Mouse (Mus musculus): ENCODE data around the gene Gm21818. TPM values are rescaled to one million over a fixed set of nuclear protein-coding genes. Genes with fewer than 3 reads are reported as not detected.
"Not testable (repeated sequence)": the region's sequence is repeated elsewhere in the genome, so short reads cannot be mapped to it uniquely, and the experiment has no call there.

Gene Gm21818
- polyA plus RNA-seq (2012; ENCODE audit: insufficient read depth, insufficient read length, low replicate concordance, missing spikeins): not detected in 2 replicates

GRCm38 (mm10) chr13:120172133-120172532 is at the start of gene Gm21818:
Gene Gm21818, plus strand, starts transcription at chr13:120172433.
- WGBS: 71% methylated on average over 4 of the region's 4 CpGs
- H3K4me3 ChIP-seq (ENCODE audit: insufficient read depth, low read depth, low read length); H3K4me1 ChIP-seq (ENCODE audit: control insufficient read depth, insufficient read depth, low read length); H3K27ac ChIP-seq (ENCODE audit: insufficient read depth, low read depth, low read length): not testable (repeated sequence)

- not testable (repeated sequence) for H3K4me1 ChIP-seq (ENCODE audit: control insufficient read depth, insufficient read depth, low read length); H3K4me3 ChIP-seq (ENCODE audit: insufficient read depth, low read depth, low read length); H3K27ac ChIP-seq (ENCODE audit: insufficient read depth, low read depth, low read length)
- 78% methylated on average over 1 of the region's 5 CpGs for WGBS
Observed at GRCm38 (mm10) chr13:120139946-120140345, 32.3 kb upstream of the Gm21818 start, which contains the start of gene Gm20767. Gene Gm20767, plus strand, starts transcription at chr13:120140246.

GRCm38 (mm10) chr13:120142348-120142747 is 29.9 kb upstream of the Gm21818 start:
- H3K4me3 ChIP-seq (ENCODE audit: insufficient read depth, low read depth, low read length); H3K27ac ChIP-seq (ENCODE audit: insufficient read depth, low read depth, low read length); H3K4me1 ChIP-seq (ENCODE audit: control insufficient read depth, insufficient read depth, low read length): not testable (repeated sequence)
- WGBS: 85% methylated on average over 2 of the region's 3 CpGs

GRCm38 (mm10) chr13:120149660-120150407 is 22.4 kb upstream of the Gm21818 start:
- not testable (repeated sequence) for H3K4me1 ChIP-seq (ENCODE audit: control insufficient read depth, insufficient read depth, low read length); H3K4me3 ChIP-seq (ENCODE audit: insufficient read depth, low read depth, low read length); H3K27ac ChIP-seq (ENCODE audit: insufficient read depth, low read depth, low read length)
- WGBS: 67% methylated on average over 3 of the region's 4 CpGs

DNA sequence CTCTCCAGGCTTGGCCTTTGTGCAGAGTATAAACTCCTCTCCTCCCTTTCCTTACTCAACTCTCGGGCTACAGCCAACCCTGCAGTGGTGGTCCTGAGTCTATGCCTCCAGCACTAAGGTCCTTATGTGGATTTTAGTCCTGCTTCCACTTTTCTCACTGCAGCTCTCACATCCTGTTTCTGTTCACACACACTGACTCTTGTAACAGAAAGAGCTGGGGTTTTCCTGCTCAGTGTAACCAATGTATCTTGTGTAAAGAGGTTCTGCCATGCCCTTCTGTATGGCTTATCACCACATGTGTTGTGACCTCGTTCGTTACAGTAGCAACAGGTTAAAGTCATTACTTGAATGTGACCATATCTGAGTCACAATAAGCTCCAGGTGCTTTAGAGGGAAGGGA is 21.6 kb upstream of the Gm21818 start:
- not testable (repeated sequence) for H3K4me1 ChIP-seq (ENCODE audit: control insufficient read depth, insufficient read depth, low read length); H3K4me3 ChIP-seq (ENCODE audit: insufficient read depth, low read depth, low read length); H3K27ac ChIP-seq (ENCODE audit: insufficient read depth, low read depth, low read length)
- WGBS: 60% methylated on average over 3 of the region's 3 CpGs

DNA sequence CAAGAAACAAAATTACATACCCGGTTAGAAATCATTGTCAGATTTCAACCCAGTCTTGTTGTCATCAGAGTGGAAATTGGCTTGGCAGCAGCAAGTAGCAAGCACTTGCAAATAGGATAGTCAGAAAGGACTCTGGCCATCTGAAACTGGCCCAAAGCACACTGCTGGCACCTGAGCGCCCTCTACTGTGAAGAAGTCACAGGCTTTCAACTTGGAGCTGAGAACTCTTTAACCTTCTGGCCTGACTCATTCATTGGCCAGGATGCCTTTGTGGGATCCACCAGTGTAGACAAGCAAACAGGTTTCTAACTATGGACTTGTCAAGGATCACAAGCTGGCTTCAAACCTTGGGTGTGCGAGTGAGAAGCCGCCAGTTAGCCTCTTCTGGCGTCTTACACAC is 3.9 kb upstream of the Gm21818 start:
- H3K4me1 ChIP-seq (ENCODE audit: control insufficient read depth, insufficient read depth, low read length); H3K4me3 ChIP-seq (ENCODE audit: insufficient read depth, low read depth, low read length); H3K27ac ChIP-seq (ENCODE audit: insufficient read depth, low read depth, low read length): not testable (repeated sequence)
- WGBS: 54% methylated on average over 5 of the region's 5 CpGs

DNA sequence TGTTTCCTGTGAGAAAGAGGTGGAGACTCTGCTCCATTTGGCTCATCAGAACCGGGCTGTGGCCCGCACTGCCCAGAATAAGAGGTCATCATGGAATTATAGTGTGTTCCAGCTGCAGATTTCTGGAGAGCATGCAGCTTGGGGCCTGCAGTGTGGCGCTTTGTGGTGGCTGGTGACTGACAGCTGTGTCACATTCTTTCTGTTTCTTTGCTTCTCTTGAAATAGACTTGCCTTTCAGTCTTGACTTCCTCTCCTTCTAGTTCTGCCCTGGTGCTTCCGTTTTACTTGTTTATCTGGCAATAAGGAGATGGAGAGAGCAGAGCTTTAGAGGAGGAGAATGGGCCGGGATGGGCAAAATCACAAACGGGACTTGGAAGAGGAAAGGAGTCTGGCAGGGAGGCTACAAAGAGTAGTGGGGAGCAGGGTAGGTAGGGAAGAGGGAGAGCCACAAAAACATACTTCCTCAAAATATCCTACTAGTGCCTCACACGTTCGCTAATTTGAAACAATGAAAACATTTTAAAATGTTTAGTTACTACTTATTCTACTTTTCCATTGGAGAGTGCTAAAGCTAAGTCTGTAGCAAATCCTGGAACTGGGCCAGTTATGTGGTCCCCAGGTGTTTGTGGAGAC is 24.1 kb downstream of the Gm21818 start:
- H3K4me1 ChIP-seq (ENCODE audit: control insufficient read depth, insufficient read depth, low read length); H3K4me3 ChIP-seq (ENCODE audit: insufficient read depth, low read depth, low read length); H3K27ac ChIP-seq (ENCODE audit: insufficient read depth, low read depth, low read length): not testable (repeated sequence)
- WGBS: 78% methylated on average over 7 of the region's 8 CpGs

- not testable (repeated sequence) for H3K4me3 ChIP-seq (ENCODE audit: insufficient read depth, low read depth, low read length); H3K27ac ChIP-seq (ENCODE audit: insufficient read depth, low read depth, low read length); H3K4me1 ChIP-seq (ENCODE audit: control insufficient read depth, insufficient read depth, low read length)
- no CpG with 5 or more reads among the region's 2 CpGs for WGBS
Observed at GRCm38 (mm10) chr13:120215847-120216246, 43.6 kb downstream of the Gm21818 start, which contains the start of gene Gm21762. Gene Gm21762, minus strand, starts transcription at chr13:120215947.

DNA sequence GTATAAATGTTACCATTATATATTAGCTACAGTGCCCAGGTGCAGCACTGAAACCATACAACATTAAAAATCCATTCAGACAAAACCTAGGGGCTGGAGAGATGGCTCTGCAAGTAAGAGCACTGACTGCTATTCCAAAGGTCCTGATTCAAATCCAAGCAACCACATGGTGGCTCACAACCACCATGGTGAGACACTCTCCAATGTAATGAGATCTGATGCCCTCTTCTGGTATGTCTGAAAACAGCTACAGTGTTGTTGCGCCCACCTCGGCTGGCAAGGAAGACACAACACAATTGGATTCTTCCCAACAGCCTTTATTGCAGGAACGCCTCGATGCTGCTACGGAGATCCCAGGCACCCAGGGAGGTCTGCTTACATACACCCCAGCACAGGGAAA is 48.7 kb downstream of the Gm21818 start:
- WGBS: 81% methylated on average over 5 of the region's 5 CpGs
- not testable (repeated sequence) for H3K27ac ChIP-seq (ENCODE audit: insufficient read depth, low read depth, low read length); H3K4me1 ChIP-seq (ENCODE audit: control insufficient read depth, insufficient read depth, low read length); H3K4me3 ChIP-seq (ENCODE audit: insufficient read depth, low read depth, low read length)

DNA sequence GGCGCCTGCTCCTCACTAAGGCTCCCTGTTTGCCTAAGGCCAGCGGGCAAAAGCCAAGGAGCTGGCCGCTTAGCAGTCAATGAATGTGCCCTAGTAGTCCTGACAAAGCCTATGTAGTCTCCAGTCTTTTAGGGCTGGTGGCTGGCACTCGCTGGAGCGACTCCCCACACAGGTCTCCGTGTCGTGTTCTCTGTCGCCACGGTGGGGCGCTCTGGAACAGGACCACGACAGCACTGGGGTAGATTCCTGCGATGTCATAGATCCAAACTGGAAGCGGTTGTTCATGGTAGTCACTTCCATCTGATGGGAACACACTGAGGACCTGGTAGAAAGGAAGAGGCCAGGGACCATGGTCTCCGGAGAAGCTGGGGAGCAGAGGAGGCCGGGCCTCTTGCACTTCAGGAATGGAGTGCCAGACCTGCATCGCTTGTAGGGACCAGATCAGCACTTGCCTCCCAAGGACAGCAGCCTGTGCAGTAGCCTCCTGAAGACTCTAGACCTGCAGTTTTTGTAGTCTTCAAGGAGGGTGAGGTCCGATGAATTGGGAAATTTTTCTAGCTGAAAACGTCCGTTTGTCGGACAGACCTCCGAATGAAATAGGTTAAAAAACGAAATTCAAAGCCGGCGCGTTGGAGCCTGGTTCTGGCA is 50.9 kb downstream of the Gm21818 start:
- H3K27ac ChIP-seq (ENCODE audit: insufficient read depth, low read depth, low read length); H3K4me3 ChIP-seq (ENCODE audit: insufficient read depth, low read depth, low read length); H3K4me1 ChIP-seq (ENCODE audit: control insufficient read depth, insufficient read depth, low read length): not testable (repeated sequence)
- 93% methylated on average over 16 of the region's 25 CpGs for WGBS

Other genes starting within 250 kb of the Gm21818 start
- not detected in 2 replicates for gene Gm21761, start 243.2 kb upstream of the Gm21818 start, polyA plus RNA-seq (2012; ENCODE audit: insufficient read depth, insufficient read length, low replicate concordance, missing spikeins)
- not detected in 2 replicates for gene B020031M17Rik, start 221.6 kb upstream of the Gm21818 start, polyA plus RNA-seq (2012; ENCODE audit: insufficient read depth, insufficient read length, low replicate concordance, missing spikeins)
- not detected in 2 replicates for gene Gm36079, start 145.4 kb upstream of the Gm21818 start, polyA plus RNA-seq (2012; ENCODE audit: insufficient read depth, insufficient read length, low replicate concordance, missing spikeins)
- not detected in 2 replicates for gene Gm21188, start 120.2 kb upstream of the Gm21818 start, polyA plus RNA-seq (2012; ENCODE audit: insufficient read depth, insufficient read length, low replicate concordance, missing spikeins)
- gene Gm20767, start 32.2 kb upstream of the Gm21818 start, polyA plus RNA-seq (2012; ENCODE audit: insufficient read depth, insufficient read length, low replicate concordance, missing spikeins): not detected in 2 replicates
- not detected in 2 replicates for gene Gm21762, start 43.5 kb downstream of the Gm21818 start, polyA plus RNA-seq (2012; ENCODE audit: insufficient read depth, insufficient read length, low replicate concordance, missing spikeins)
- not detected in 2 replicates for gene Gm21731, start 66.7 kb downstream of the Gm21818 start, polyA plus RNA-seq (2012; ENCODE audit: insufficient read depth, insufficient read length, low replicate concordance, missing spikeins)
- not detected in 2 replicates for gene AF067061, start 90.7 kb downstream of the Gm21818 start, polyA plus RNA-seq (2012; ENCODE audit: insufficient read depth, insufficient read length, low replicate concordance, missing spikeins)
- not detected in 2 replicates for gene BC147527, start 128.0 kb downstream of the Gm21818 start, polyA plus RNA-seq (2012; ENCODE audit: insufficient read depth, insufficient read length, low replicate concordance, missing spikeins)
- gene Tcstv3, start 144.4 kb downstream of the Gm21818 start, polyA plus RNA-seq (2012; ENCODE audit: insufficient read depth, insufficient read length, low replicate concordance, missing spikeins): not detected in 2 replicates

Data from olfactory bulb, adult 2 months (tissue).